Mouse (Mus musculus): ENCODE measurements around the gene Ubxn2a.

Gene Ubxn2a

GRCm38 (mm10) chr12:4879048-4879447, 28.5 kb downstream of the Ubxn2a start:
- no peak for DNase-seq (ENCODE audit: low spot score in 2 of 2)

- DNase-seq (ENCODE audit: low spot score in 2 of 2), result no peak
These were observed 29.2 kb downstream of the Ubxn2a start for GRCm38 (mm10) chr12:4878296-4878783.

GRCm38 (mm10) chr12:4875623-4876022, 31.9 kb downstream of the Ubxn2a start:
- DNase-seq (ENCODE audit: low spot score in 2 of 2), result no peak

GRCm38 (mm10) chr12:4874161-4874927, 33.2 kb downstream of the Ubxn2a start, which contains the start of gene Mfsd2b:
Mfsd2b (minus strand) TSS chr12:4874359.
- DNase-seq (ENCODE audit: low spot score in 2 of 2), result peak; percentile 21 to 28

- no peak for DNase-seq (ENCODE audit: low spot score in 2 of 2)
These were observed 34.0 kb downstream of the Ubxn2a start for GRCm38 (mm10) chr12:4873531-4873930.

- no peak for DNase-seq (ENCODE audit: low spot score in 2 of 2)
These were observed 34.5 kb downstream of the Ubxn2a start for GRCm38 (mm10) chr12:4872983-4873477.

- no peak for DNase-seq (ENCODE audit: low spot score in 2 of 2)
These were observed 35.2 kb downstream of the Ubxn2a start for GRCm38 (mm10) chr12:4872273-4872672.

- no peak for DNase-seq (ENCODE audit: low spot score in 2 of 2)
These were observed 36.2 kb downstream of the Ubxn2a start for GRCm38 (mm10) chr12:4871260-4871659.

GRCm38 (mm10) chr12:4868924-4869323, 38.6 kb downstream of the Ubxn2a start:
- DNase-seq (ENCODE audit: low spot score in 2 of 2), result no peak

- DNase-seq (ENCODE audit: low spot score in 2 of 2), result peak; percentile 50 to 52
These were observed 43.2 kb downstream of the Ubxn2a start for GRCm38 (mm10) chr12:4864338-4864690.

GRCm38 (mm10) chr12:4863654-4864337, 43.7 kb downstream of the Ubxn2a start:
- DNase-seq (ENCODE audit: low spot score in 2 of 2), result no peak

GRCm38 (mm10) chr12:4862672-4863071, 44.8 kb downstream of the Ubxn2a start:
- no peak for DNase-seq (ENCODE audit: low spot score in 2 of 2)

GRCm38 (mm10) chr12:4859241-4859914, 48.1 kb downstream of the Ubxn2a start:
- DNase-seq (ENCODE audit: low spot score in 2 of 2), result no peak

- no peak for DNase-seq (ENCODE audit: low spot score in 2 of 2)
These were observed 50.7 kb downstream of the Ubxn2a start for GRCm38 (mm10) chr12:4856834-4857233.

GRCm38 (mm10) chr12:4856160-4856559, 51.3 kb downstream of the Ubxn2a start:
- DNase-seq (ENCODE audit: low spot score in 2 of 2), result no peak

- no peak for DNase-seq (ENCODE audit: low spot score in 2 of 2)
These were observed 63.8 kb downstream of the Ubxn2a start for GRCm38 (mm10) chr12:4843741-4844140.

- DNase-seq (ENCODE audit: low spot score in 2 of 2), result peak; percentile 87 to 94
These were observed 64.5 kb downstream of the Ubxn2a start, which contains the start of gene Wdcp for GRCm38 (mm10) chr12:4842890-4843597. Wdcp (plus strand) TSS chr12:4843303.

GRCm38 (mm10) chr12:4842456-4842855, 65.0 kb downstream of the Ubxn2a start:
- no peak for DNase-seq (ENCODE audit: low spot score in 2 of 2)

- peak; percentile 31 to 46 for DNase-seq (ENCODE audit: low spot score in 2 of 2)
These were observed 66.1 kb downstream of the Ubxn2a start, which contains the start of gene Fkbp1b for GRCm38 (mm10) chr12:4841392-4841887. Fkbp1b (minus strand) TSS chr12:4841591.

GRCm38 (mm10) chr12:4840741-4841140, 66.8 kb downstream of the Ubxn2a start:
- DNase-seq (ENCODE audit: low spot score in 2 of 2), result no peak

- no peak for DNase-seq (ENCODE audit: low spot score in 2 of 2)
These were observed 67.5 kb downstream of the Ubxn2a start for GRCm38 (mm10) chr12:4840010-4840409.

All from frontal cortex, postnatal 36 days (tissue).